Mouse (Mus musculus): ENCODE measurements around the gene Ndufa3. TPM values are rescaled to one million over a fixed set of nuclear protein-coding genes. Genes with fewer than 3 reads are reported as not detected.
A peak's percentile ranks its signal among the peaks of the same experiment; 100 is the strongest.

Ndufa3 gene
- polyA plus RNA-seq, 1 experiment from 2014 or later = 576 TPM

DNA sequence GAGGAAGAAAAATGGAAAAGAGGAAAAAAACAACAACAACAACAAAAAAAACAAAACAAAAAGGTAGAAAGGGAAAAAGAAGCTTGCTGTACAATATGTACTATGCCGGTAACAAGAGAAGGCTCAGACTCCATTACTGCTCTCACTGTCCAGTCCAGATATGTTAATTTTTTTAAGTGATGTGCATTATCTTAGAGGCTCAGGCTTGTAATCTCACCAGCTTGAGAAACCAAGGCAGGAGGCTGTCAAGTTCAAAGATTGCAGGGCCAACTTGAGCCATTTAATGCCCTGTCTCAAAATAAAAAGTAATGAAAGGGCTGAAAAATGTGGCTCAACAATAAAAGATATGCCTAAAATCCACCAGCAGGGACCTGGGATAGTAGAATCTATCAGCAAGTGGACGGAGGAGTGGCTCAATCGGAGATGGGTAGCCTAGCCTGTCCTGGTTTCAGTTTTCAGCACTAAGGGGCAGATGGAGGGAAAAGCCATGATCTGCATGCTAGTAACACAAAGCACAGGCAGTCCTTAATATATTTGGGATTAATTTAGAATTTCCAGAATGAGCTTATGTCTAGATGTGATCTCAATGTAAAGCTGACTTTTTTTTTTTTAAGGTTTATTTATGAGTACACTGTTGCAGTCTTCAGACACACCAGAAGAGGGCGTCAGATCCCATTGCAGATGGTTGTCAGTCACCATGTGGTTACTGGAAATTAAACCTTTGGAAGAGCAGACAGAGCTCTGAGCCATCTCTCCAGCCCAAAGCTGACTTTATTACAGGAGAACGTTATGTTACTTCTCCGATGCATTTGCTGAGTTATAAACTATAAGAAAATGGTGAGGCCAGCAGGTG lies 558 bp upstream of the Ndufa3 start:
- ATAC-seq (peak; percentile 40), DNase-seq (ENCODE audit: low spot score) (no peak)
- 45% methylated on average over 6 of the region's 6 CpGs for WGBS

DNA sequence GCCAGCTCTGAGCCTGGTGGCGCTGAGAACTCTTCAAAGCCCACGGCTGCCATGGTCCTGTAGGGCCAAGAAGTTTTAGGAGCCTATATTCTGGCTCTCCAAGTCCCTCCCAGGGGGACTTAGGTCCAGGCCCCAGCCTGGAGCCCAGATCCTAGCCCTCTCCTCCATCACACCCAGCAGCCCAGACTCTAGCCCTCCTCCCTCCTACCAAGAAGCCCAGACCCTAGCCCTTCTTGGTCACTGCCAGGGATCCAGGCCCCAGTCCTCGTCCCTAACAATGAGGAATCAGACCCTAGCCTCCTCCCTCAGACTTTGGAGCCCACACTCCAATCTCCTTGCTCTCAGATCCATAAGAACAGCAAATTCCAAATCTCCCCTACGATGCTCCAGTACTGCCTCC lies 11.9 kb downstream of the Ndufa3 start:
- Histone ChIP-seq H3K9me3 (replicated peaks; ENCODE audit: control insufficient read depth, low read length) (no peaks in the 10 kb centered on the region), H3K4me1 (ENCODE audit: control insufficient read depth, insufficient read depth, low read length) (peaks cover 14% of the 10 kb centered on the region), H3K27me3 (replicated peaks; ENCODE audit: control insufficient read depth, insufficient read depth, low read length) (no peaks in the 10 kb centered on the region), H3K9ac (ENCODE audit: low read length) (peak overlapping the region; percentile 78), H3K27ac (ENCODE audit: low read depth, low read length) (0 out of 2 replicates have a peak overlapping the region, but pooled peaks have one; percentile 14), H3K4me3 (ENCODE audit: low read depth, low read length) (peak overlapping the region; percentile 62), H3K4me2 (ENCODE audit: low read length) (peak overlapping the region; percentile 98), H3K36me3 (ENCODE audit: control insufficient read depth, insufficient read depth, low read length) (peaks cover 23% of the 10 kb centered on the region)
- ATAC-seq (peak; percentile 35), DNase-seq (ENCODE audit: low spot score) (no peak)
- WGBS = 37% methylated on average over 4 of the region's 4 CpGs

More for the DNA sequence above, 558 bp upstream of the Ndufa3 start:
- Histone ChIP-seq H3K4me1 (ENCODE audit: control insufficient read depth, insufficient read depth, low read length) (peaks cover 5% of the 10 kb centered on the region), H3K9ac (ENCODE audit: low read length) (no peak overlapping the region), H3K27ac (ENCODE audit: low read depth, low read length) (no peak overlapping the region), H3K4me3 (ENCODE audit: low read depth, low read length) (peak overlapping the region; percentile 61), H3K36me3 (ENCODE audit: control insufficient read depth, insufficient read depth, low read length) (peaks cover 20% of the 10 kb centered on the region), H3K4me2 (ENCODE audit: low read length) (no peak overlapping the region; the same call in 1 of the 2 replicates), H3K9me3 (replicated peaks; ENCODE audit: control insufficient read depth, low read length) (no peaks in the 10 kb centered on the region), H3K27me3 (replicated peaks; ENCODE audit: control insufficient read depth, insufficient read depth, low read length) (no peaks in the 10 kb centered on the region)

- peak within 1 kb of the TSS; percentile 78 for H3K9ac ChIP-seq (ENCODE audit: low read length)
- peak within 1 kb of the TSS; percentile 62 for H3K4me3 ChIP-seq (ENCODE audit: low read depth, low read length)
- no peaks in the 10 kb centered on the region for H3K27me3 ChIP-seq (replicated peaks; ENCODE audit: control insufficient read depth, insufficient read depth, low read length)
- H3K36me3 ChIP-seq (ENCODE audit: control insufficient read depth, insufficient read depth, low read length) = peaks cover 24% of the 10 kb centered on the region
- H3K4me2 ChIP-seq (ENCODE audit: low read length) = peak within 1 kb of the TSS; percentile 98
- DNase-seq (ENCODE audit: low spot score) (peak; percentile 99), ATAC-seq (peak; percentile 92)
- WGBS = under 1% methylated on average over 47 of the region's 47 CpGs
- peaks cover 14% of the 10 kb centered on the region for H3K4me1 ChIP-seq (ENCODE audit: control insufficient read depth, insufficient read depth, low read length)
- H3K27ac ChIP-seq (ENCODE audit: low read depth, low read length) = peak within 1 kb of the TSS; percentile 14; the same call in 1 of the 2 replicates
- no peaks in the 10 kb centered on the region for H3K9me3 ChIP-seq (replicated peaks; ENCODE audit: control insufficient read depth, low read length)
Measured at GRCm38 (mm10) chr7:3629543-3630477, 12.6 kb downstream of the Ndufa3 start, which contains the start of the genes Tfpt and Prpf31. Gene Tfpt, minus strand, starts transcription at chr7:3629929. Gene Prpf31, plus strand, starts transcription at chr7:3629985.

DNA sequence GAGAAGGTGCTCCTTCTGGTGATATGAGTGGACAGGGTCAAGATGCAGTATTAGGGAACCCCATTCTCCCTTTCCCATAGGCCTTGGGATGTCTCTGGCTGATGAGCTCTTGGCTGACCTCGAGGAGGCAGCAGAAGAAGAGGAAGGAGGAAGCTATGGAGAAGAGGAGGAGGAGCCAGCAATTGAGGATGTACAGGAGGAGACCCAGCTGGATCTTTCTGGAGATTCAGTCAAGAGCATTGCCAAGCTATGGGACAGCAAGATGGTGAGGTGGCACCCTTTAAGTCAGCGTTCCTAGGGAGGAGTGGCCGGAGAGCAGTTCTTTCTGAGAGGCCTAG lies 13.3 kb downstream of the Ndufa3 start:
- peak overlapping the region; percentile 78 for H3K9ac ChIP-seq (ENCODE audit: low read length)
- 61% methylated on average over 3 of the region's 3 CpGs for WGBS
- H3K4me3 ChIP-seq (ENCODE audit: low read depth, low read length) = peak overlapping the region; percentile 62
- H3K27ac ChIP-seq (ENCODE audit: low read depth, low read length) = no peak overlapping the region
- H3K4me1 ChIP-seq (ENCODE audit: control insufficient read depth, insufficient read depth, low read length) = peaks cover 14% of the 10 kb centered on the region
- peak overlapping the region; percentile 79 for H3K4me2 ChIP-seq (ENCODE audit: low read length)
- H3K36me3 ChIP-seq (ENCODE audit: control insufficient read depth, insufficient read depth, low read length) = peaks cover 30% of the 10 kb centered on the region
- H3K27me3 ChIP-seq (replicated peaks; ENCODE audit: control insufficient read depth, insufficient read depth, low read length) = no peaks in the 10 kb centered on the region
- no peaks in the 10 kb centered on the region for H3K9me3 ChIP-seq (replicated peaks; ENCODE audit: control insufficient read depth, low read length)
- DNase-seq (ENCODE audit: low spot score) = no peak
- no peak for ATAC-seq

DNA sequence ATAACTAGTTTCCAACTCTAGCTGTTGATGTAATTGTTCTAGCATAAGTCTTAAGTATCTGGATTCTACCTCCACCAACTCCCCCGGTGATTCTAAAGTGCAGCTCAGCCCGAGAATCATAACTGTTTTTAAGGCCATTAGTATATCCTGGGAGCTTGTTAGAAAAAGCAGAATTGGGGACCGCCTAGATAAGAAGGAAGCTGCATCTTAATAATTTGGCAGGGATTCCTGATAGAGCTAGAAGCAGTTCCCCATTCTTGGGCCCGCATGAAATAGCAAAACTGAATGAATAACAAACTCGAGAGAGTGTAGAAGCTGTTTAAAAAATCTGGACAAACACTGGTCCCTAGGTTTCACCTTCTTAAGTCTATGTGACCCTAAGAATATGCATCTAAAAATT lies 26.2 kb downstream of the Ndufa3 start:
- WGBS = 71% methylated on average over 5 of the region's 5 CpGs
- no peak for DNase-seq (ENCODE audit: low spot score)
- H3K4me3 ChIP-seq (ENCODE audit: low read depth, low read length) = no peak overlapping the region
- no peak overlapping the region for H3K9ac ChIP-seq (ENCODE audit: low read length)
- H3K27me3 ChIP-seq (replicated peaks; ENCODE audit: control insufficient read depth, insufficient read depth, low read length) = no peaks in the 10 kb centered on the region
- no peak overlapping the region for H3K27ac ChIP-seq (ENCODE audit: low read depth, low read length)
- no peak for ATAC-seq
- H3K4me2 ChIP-seq (ENCODE audit: low read length) = no peak overlapping the region
- peaks cover 36% of the 10 kb centered on the region for H3K36me3 ChIP-seq (ENCODE audit: control insufficient read depth, insufficient read depth, low read length)
- H3K4me1 ChIP-seq (ENCODE audit: control insufficient read depth, insufficient read depth, low read length) = peaks cover 24% of the 10 kb centered on the region
- no peaks in the 10 kb centered on the region for H3K9me3 ChIP-seq (replicated peaks; ENCODE audit: control insufficient read depth, low read length)

DNA sequence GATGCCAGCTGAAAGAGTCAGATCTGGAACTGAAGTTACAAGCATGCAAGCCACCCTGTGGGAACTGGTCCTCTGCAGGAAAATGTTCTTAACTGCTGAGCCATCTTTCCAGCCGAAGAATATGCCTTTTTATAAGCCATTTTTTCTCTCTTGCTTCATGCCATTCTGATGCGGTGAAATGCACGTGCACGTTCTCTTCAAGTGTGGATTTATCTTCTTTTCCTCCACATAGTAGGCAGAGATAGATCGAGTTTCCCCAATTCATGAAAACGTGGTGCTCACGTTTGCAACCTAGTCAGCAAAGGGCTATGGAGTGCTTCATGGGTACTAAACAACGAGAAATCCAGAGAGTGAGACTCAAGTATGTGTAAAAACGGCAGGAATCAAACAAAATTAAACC lies 26.7 kb downstream of the Ndufa3 start:
- H3K4me1 ChIP-seq (ENCODE audit: control insufficient read depth, insufficient read depth, low read length) = peaks cover 28% of the 10 kb centered on the region
- peak overlapping the region; percentile 36 for H3K4me3 ChIP-seq (ENCODE audit: low read depth, low read length)
- DNase-seq (ENCODE audit: low spot score) (no peak), ATAC-seq (no peak)
- H3K4me2 ChIP-seq (ENCODE audit: low read length) = peak overlapping the region; percentile 62
- peak overlapping the region; percentile 26; the same call in 1 of the 2 replicates for H3K9ac ChIP-seq (ENCODE audit: low read length)
- H3K27me3 ChIP-seq (replicated peaks; ENCODE audit: control insufficient read depth, insufficient read depth, low read length) = no peaks in the 10 kb centered on the region
- H3K27ac ChIP-seq (ENCODE audit: low read depth, low read length) = no peak overlapping the region
- peaks cover 35% of the 10 kb centered on the region for H3K36me3 ChIP-seq (ENCODE audit: control insufficient read depth, insufficient read depth, low read length)
- no peaks in the 10 kb centered on the region for H3K9me3 ChIP-seq (replicated peaks; ENCODE audit: control insufficient read depth, low read length)
- 27% methylated on average over 9 of the region's 9 CpGs for WGBS

DNA sequence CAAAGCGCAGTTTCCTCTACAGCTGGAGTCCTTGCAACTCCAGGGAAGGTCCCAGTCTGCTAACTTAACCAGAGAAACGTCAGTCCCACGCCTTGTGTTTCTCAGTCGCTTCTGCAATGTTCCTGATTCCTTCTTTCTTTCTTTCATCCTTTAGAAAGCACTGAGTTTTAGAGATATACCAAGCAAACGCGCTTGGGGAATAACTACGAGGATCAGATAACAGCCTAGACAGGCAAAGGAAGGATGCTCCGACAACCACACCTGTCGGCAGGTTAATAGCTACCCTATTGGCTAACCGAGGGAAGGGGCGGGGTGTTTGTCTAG lies 27.1 kb downstream of the Ndufa3 start:
- H3K36me3 ChIP-seq (ENCODE audit: control insufficient read depth, insufficient read depth, low read length) = peaks cover 31% of the 10 kb centered on the region
- no peak overlapping the region for H3K27ac ChIP-seq (ENCODE audit: low read depth, low read length)
- H3K9me3 ChIP-seq (replicated peaks; ENCODE audit: control insufficient read depth, low read length) = no peaks in the 10 kb centered on the region
- H3K4me2 ChIP-seq (ENCODE audit: low read length) = peak overlapping the region; percentile 62
- ATAC-seq (no peak), DNase-seq (ENCODE audit: low spot score) (no peak)
- peak overlapping the region; percentile 36 for H3K4me3 ChIP-seq (ENCODE audit: low read depth, low read length)
- 0% methylated on average over 11 of the region's 11 CpGs for WGBS
- H3K27me3 ChIP-seq (replicated peaks; ENCODE audit: control insufficient read depth, insufficient read depth, low read length) = no peaks in the 10 kb centered on the region
- H3K9ac ChIP-seq (ENCODE audit: low read length) = peak overlapping the region; percentile 26; the same call in 1 of the 2 replicates
- H3K4me1 ChIP-seq (ENCODE audit: control insufficient read depth, insufficient read depth, low read length) = peaks cover 28% of the 10 kb centered on the region

DNA sequence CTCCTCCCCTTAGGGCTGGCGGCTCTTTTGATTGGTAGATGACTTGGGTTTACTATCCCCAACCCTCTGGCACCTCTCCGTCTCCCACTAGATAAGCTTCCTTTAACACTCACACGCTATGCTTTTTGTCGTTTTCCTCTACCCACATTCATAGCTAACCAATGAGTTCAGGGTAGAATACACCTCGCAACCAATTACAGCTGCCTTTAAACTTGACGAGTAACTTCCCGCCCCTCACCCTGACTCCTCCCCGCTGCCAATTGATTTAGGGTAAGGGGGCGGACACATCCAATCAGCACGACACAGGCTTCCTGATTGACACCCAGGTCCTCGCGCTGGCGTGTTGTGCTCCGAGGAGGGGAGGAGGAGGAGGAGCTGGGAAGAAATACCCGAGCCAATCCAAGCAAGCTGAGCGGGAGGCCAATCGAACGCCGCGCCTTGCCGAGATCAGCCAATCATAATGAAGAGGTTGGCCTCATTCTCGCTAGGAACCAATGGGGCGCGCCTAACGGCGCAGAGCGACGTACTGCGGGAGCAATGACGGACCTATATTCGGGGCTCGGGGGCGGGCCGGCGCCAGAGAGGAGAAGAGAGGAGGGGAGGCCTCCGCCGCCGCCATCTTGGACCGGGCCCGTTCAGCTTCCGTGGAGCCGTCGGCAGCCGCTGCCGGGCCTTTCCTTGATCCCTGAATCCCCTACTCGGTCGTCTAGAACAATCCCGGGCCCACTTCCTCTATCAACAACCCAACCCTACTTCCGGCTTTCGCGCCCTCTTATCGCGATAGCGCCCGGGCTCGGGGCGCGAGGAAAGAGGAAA lies 27.7 kb downstream of the Ndufa3 start, which contains the start of gene Cnot3:
Cnot3 (plus strand) TSS at position 597 of the 816 bp plus-strand sequence.
- ATAC-seq = peak; percentile 98
- H3K9me3 ChIP-seq (replicated peaks; ENCODE audit: control insufficient read depth, low read length) = no peaks in the 10 kb centered on the region
- WGBS = under 1% methylated on average over 47 of the region's 58 CpGs
- peak within 1 kb of the TSS; percentile 89 for H3K4me2 ChIP-seq (ENCODE audit: low read length)
- H3K27me3 ChIP-seq (replicated peaks; ENCODE audit: control insufficient read depth, insufficient read depth, low read length) = no peaks in the 10 kb centered on the region
- peak within 1 kb of the TSS; percentile 98 for H3K27ac ChIP-seq (ENCODE audit: low read depth, low read length)
- peaks cover 28% of the 10 kb centered on the region for H3K36me3 ChIP-seq (ENCODE audit: control insufficient read depth, insufficient read depth, low read length)
- H3K4me3 ChIP-seq (ENCODE audit: low read depth, low read length) = peak within 1 kb of the TSS; percentile 100
- peak within 1 kb of the TSS; percentile 98 for H3K9ac ChIP-seq (ENCODE audit: low read length)
- peaks cover 28% of the 10 kb centered on the region for H3K4me1 ChIP-seq (ENCODE audit: control insufficient read depth, insufficient read depth, low read length)
- DNase-seq (ENCODE audit: low spot score) = peak; percentile 100

All from forebrain, embryonic 14.5 days (tissue).